Mouse (Mus musculus) lung, postnatal 10 days (tissue): Measurements from ENCODE around the gene Ptges3.
"Not testable (repeated sequence)": the region's sequence is repeated elsewhere in the genome, so short reads cannot be mapped to it uniquely, and the experiment has no call there.

Experiments
- DNase-seq: peaks from one replicate; pipeline ENCODE4 v3.0.0; 2021

The Ptges3 gene

DNA sequence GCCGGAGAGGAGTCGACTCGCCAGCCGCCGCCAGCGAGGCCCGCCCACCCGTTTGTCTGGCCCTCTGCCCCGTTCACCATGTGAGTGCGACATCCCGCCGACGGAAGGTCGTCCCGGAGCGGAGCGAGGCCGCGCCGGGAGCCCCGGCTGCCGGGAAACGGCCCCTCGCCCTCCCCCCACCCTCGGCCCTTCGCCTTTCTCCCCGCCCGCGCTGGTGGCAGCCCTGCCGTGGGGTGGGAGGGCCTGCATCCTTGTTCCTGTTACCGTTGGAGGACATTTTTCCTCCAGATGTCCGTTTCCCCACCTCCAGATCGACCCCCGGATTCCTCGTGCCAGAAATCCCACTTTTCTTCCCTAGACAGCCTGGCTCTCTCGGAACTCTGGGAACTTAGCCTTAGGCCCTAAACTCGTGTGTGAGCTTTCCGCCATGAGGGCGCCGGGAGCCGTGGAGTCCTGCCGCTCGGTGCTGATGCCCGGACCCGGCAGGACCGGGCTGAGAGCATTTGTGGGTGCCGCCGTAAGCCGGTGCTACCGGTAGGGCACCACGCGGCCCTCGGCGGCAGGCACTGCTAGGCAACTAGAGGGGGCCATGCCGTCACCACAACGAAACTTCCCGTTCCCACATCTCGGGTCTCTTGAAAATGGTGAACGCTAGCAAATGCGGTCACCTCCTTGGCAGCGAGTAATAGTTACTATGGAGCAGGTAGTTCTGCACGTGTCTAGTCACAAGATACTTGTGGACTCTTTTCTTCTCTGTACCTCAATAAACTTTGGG is 640 bp downstream of the Ptges3 start:
- peak; percentile 65 for DNase-seq

DNA sequence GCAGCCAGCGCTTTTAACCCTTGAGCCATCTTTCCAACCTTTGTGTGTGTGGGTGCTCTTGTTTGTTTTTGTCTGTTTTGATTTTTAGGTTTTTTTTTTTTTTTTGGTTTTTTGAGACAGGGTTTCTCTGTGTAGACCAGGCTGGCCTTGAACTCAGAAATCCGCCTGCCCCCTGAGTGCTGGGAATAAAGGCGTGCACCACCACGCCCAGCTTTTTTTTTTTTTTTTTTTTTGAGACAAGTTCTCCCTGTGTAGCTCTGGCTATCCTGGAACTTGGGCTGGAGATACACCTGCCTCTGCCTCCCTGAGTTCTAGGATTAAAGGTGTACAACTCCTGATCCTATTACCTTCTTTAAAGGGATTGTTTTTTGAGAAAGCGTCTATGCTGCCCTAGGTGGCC is 2.4 kb downstream of the Ptges3 start:
- no peak for DNase-seq

DNA sequence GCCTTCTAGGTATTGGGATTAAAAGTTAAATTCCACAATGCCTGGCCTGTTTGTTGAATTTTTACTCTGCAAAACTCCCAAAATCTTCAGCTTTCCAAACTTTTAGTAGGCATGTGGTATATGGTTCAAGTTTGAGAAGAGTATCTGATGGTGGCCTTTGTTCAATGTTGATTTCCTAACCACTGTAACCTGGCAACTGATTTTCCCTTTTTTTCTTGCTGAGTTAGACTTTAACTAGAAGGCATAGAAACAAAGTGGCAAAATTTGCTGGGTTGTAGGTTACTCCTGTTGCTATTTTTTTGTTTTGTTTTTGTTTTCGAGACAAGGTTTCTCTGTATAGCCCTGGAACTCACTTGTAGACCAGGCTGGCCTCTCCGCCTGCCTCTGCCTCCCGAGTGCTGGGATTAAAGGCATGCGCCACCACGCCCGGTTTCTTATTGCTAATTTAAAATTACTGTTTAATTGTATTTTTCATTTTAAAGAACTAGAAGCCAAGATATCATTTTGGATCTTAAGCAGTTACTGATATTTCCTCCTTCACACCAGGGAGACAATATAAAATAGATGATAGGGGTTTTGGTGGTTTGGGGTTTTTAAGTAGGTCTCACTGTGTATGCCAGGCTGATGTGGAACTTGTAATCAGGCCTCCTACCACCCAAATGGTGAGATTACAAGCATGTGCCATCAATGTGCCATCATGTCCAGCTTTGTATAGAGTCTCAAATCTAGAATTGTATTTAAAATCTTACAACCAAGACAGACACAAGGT is 3.7 kb downstream of the Ptges3 start:
- no peak for DNase-seq

DNA sequence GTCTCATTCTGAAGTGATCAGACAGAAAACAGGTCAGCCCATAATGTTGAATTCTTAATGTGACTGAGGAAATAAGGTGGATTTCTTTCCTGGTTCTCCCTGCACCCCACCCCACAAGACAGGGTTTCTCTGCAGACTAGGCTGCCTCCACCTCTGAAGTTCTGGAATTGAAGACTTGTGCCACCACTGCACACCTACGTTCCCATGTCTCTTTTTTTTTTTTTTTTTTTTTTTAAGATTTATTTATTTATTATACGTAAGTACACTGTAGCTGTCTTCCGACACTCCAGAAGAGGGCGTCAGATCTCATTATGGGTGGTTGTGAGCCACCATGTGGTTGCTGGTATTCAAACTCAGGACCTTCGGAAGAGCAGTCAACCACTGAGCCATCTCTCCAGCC is 7.3 kb downstream of the Ptges3 start:
- DNase-seq = no peak

DNA sequence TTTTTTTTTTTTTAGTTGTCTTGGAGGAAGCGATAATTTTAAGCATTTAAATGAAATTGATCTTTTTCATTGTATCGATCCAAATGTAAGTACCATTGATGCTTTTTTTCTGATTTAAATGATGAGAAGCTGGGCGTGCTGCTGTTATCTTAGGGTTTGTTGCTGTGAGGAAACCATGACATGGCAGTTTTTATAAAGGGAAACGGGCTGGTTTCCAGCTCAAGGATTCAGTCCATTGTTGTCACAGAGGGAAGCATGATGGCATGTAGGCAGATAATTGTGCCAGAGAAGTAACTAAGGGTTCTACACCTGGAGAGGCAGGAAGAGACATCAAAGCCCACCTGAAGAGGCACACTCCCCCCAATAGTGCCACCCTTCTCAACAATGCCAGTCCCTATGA is 10.4 kb downstream of the Ptges3 start:
- no peak for DNase-seq

DNA sequence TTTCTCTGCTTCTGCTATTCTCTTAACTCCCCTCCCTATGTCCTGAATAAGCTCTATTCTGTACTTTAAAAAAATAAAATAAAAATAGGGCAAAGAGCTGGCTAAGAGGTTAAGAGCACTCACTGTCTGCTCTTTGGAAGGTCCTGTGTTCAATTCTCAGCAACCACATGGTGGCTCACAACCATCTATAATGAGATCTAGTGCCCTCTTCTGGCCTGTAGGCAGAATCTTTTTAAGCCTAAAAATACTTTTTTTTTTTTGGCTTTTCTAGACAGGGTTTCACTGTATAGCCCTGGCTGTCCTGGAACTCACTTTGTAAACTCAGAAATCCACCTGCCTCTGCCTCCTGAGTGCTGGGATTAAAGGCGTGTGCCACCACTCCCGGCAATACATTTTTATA is 11.7 kb downstream of the Ptges3 start:
- not testable (repeated sequence) for DNase-seq

DNA sequence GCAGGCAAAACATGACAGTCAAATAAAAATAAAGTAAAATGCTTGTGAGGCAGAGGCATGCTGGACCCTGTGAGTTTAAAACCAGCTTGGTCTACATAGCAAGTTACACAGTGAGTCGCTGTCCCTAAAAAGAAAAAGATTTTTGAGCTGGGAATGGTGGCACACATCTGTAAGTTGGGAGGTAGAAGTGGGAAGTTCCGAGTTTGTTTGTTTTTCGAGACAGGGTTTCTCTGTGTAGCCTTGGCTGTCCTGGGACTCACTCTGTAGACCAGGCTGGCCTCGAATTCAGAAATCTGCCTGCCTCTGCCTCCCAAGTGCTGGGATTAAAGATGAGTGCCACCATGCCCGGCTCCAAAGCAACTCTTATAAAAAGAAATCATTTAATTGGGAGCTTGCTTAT is 19.5 kb downstream of the Ptges3 start:
- not testable (repeated sequence) for DNase-seq

DNA sequence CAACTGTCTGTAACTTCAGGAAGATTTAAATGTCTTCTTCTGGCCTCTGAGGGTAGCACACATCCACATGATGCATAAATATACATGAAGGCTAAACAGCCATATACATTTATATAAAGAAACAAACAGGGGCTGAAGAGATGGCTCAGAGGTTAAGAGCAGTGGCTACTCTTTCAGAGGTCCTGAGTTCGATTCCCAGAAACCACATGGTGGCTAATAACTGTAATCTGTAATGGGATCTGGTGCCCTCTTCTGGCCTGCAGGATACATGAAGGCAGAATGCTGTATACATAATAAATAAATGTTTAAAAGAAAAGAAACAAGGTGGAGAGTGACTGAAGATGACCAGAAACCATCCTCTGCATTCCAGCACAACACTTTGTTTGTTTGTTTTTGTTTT is 21.7 kb downstream of the Ptges3 start:
- DNase-seq = peak; percentile 28

DNA sequence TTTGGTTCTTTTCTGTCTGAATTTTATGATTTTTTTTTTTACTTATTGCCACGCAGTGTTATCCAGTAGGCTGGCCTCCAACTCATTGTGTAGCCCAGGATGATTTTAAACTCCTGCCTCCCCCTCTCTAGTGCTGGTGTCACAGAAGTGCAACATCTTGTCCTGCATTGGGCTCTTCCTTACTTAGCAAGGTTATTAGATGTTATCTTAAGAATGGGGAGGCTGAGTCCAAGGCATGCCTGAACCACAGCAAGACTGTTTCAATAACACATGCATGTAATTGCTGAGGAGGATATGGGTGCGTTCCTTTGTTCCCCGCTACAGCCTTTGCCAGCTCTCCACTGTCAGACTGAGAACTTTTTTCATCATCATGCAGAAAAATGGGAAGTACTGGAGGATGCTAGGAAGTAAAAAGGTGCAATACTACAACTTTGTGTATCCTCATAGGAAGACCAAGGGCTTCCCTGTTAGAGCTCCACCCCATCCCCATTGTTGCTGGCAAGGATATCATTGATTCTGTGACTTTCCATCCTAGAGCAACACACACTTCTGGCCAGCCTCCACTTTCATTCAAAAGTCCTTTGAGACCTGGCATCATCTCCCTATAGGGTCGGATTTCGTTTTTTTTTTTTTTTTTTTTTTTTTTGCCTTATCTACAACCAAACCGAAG is 23.2 kb downstream of the Ptges3 start:
- DNase-seq = no peak

DNA sequence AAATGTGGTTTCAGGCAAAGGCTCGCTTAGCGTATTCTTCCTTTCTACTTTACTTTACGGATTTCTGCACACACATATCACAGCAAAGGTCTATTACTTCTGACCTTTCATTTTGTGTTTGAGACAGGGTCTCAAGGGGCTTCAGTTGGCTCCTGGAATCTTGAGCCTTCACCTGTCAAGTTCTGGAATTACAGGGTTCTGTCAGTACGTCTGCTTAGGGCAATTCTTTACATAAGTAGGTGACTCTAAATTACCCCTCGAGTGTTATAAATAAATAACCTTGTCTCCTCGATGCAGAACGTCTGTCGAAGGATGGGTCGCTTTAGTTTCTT is 23.7 kb downstream of the Ptges3 start:
- no peak for DNase-seq

DNA sequence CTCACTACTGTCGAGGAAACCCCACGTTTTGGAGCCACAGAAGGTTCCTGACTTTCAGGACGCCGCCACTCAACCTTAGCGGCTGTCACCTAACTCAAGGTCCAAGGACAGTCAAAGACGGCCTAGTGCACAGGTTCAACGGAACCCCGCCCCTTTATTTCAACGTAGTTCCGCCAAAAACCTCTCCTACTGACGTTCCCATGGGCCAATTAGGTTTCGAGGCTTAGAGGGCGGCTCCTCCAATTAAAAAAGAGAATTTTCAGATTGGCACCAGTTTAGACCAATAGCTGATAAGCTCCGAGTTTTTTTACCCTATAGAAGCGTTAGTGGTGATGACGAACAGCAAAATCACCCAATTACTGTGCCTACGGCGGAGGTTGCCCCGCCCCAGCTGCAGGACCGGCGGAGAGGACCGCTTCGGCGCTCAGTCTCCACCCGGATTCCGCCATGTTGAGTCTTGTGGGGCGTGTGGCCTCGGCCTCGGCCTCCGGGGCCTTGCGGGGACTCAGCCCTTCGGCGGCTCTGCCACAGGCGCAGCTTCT is 24.2 kb downstream of the Ptges3 start, which contains the start of gene Atp5b:
Gene Atp5b (plus strand): TSS at position 394 of the 542 bp plus-strand sequence.
- DNase-seq = peak; percentile 99

DNA sequence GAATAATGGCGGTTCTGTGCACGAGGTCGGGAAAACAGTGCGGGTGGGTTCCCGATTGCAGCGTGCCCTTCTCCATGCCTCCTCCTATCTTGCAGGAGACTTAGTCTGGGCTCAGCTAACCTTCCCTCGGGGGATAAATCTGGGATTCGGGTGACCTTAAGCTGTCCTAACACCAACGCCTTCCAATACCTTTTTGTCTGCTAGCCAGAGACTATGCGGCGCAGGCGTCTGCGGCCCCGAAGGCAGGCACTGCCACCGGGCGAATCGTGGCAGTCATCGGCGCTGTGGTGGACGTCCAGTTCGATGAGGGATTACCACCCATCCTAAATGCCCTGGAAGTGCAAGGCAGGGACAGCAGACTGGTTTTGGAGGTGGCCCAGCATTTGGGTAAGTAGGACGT is 24.9 kb downstream of the Ptges3 start:
- DNase-seq = peak; percentile 18

DNA sequence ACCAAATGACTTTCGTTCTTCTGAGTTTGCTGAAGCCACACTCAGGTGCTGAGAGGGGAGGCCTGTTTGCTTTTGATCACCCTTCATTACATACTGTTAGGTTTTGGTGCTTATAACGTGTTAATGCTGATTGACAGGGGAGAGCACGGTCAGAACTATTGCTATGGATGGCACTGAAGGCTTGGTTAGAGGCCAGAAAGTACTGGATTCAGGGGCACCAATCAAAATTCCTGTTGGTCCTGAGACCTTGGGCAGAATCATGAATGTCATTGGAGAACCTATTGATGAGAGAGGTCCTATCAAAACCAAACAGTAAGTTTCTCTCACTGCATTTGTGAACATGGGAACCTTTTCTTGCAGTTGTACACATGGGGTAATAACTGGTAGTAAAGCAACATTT is 25.4 kb downstream of the Ptges3 start:
- no peak for DNase-seq

DNA sequence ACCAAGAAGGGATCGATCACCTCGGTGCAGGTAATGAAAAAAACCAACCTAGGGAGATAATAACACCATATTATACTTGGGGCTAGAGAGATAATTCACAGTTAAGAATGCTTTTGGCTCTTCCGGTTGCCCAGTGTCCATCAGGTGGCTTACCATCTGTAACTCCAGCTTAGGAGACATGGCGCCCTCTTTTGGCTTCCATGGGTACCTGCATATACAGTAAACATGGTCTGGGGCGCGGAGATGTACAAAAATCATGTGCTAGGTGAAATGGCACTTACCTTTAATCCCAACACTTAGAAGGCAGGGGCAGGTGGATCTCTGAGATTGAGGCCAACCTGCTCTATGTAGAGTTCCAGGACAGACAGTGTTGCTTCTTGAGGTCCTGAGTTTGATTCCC is 27.6 kb downstream of the Ptges3 start:
- DNase-seq = peak; percentile 56

DNA sequence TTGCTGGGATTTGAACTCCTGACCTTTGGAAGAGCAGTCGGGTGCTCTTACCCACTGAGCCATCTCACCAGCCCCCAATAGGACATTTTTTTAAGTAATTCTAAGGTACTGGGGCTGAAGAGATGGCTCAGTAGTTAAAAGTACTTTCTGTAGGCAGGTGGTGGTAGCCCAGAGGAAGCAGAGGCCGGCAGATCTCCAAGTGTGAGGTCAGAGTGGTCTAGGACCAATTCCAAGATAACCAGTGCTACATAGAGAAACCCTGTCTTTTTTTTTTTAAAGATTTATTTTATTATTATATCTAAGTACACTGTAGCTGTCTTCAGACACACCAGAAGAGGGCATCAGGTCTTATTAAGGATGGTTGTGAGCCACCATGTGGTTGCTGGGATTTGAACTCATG is 28.5 kb downstream of the Ptges3 start:
- DNase-seq = not testable (repeated sequence)

DNA sequence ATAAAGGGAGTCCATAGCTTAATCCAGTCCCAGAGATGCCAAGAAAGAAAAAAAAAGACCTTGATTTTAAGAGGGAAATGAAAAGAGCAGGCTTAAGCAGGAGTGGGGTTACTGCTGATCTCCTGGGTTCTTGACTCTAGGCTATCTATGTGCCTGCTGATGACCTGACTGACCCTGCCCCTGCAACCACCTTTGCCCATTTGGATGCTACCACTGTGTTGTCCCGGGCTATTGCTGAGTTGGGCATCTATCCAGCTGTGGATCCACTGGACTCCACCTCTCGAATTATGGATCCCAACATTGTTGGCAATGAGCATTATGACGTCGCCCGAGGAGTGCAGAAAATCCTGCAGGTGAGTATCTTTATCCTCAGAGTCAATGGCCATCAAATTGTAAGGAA is 29.4 kb downstream of the Ptges3 start:
- DNase-seq = no peak

DNA sequence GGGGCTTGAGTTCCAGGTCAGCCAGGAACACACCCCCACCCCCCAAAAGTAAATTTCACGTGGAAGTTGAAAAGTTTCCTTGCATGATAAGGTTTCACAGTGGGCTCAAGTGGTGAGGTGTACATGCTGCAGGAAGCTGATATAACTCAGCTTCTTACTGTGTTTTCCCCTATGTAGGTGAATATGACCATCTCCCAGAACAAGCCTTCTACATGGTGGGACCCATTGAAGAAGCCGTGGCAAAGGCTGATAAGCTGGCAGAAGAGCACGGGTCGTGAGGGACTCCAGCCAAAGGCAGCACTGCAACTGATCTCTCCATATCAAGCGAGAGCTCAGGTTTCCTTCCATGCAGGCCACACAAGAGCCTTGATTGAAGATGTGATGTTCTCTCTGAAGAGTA is 31.1 kb downstream of the Ptges3 start:
- DNase-seq = no peak

DNA sequence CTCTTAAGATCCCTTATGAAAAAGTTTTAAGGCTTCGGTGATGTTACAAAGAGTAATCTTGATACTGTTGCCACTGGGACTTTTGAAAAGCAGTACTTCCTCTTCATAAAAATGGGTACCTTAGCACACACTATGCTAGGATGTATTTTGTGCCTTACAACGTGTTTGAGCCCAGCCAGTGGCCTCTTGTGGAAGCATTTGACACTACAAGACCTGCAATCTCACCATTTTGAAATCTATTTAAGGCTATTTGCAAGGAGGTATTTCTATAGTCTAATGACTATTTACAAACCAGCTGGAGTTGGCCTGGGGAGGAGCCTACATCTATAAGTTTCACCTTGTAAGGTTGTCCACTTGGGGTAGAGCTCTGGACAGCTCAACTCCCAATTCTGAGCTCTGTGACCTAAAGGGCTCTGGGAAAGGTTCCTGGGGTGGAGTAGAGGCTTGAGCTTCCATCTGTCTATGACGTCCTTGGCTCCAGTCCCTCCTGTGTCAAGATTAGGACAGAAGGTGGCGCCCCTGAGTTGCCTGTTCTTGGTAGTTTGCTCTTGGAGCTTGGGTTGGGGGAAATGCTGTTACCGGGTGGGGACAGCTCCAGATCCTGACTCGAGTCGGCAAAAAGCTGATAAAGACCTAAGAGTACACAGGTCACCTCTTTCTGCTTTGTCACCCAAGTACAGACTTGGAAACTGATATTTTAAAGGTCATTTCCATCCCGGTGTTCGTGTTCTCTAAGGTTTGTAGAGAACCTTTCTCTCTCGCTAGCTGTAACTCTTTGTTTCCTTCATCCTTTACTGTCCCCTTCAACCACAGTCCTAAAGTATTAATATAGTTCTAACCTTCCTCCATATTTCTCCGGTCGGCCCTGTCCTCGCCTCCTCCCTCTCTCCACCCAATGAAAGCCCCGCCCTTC is 32.2 kb downstream of the Ptges3 start:
- DNase-seq = peak; percentile 96

DNA sequence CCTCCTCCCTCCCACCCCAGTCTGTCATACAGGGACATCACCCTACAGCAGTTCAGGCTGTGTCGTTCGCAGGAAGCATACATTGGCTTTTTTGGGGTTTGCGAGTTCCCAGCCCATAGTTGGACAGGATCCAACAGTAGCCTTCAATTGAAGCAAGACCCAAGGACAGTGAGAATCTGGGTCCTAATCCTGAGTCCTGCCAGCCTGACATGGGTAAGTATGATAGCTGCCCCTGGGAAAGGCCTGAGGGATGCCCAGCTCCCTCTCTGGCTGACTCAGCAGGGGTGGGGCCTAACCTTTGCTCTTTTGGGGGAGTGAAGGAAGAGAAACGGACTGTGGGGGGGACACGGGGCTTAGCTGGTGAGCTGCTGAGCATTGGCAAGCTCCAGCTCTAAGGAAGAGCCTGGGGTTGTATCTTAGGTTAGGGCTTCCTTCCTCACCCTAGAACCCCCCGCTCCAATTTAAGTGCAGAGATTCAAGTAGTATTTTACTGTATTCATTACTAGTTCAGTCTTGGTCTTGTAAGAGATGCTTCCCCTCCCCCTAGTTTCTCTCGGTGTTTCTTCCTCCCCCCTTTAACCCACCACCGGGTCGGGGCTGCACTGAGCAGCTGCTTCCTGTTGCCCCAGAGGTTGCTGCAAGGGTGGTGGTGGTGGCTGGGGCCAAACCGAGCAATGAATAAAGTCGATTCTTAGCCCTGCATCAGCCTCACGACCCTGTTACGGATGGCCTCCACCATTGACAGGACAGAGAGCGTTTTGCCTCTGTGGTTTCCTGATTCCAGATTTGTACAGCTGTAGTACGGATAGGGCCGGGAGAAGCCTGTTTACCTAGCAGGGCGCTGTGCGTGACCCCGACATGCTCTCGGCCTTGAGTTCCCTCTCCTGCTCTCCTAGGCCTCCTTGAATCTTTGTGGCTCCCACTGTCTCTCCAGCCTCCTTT is 33.1 kb downstream of the Ptges3 start, which contains the start of gene Baz2a:
Gene Baz2a (plus strand): TSS at position 14 of the 942 bp plus-strand sequence.
- peak; percentile 71 for DNase-seq

DNA sequence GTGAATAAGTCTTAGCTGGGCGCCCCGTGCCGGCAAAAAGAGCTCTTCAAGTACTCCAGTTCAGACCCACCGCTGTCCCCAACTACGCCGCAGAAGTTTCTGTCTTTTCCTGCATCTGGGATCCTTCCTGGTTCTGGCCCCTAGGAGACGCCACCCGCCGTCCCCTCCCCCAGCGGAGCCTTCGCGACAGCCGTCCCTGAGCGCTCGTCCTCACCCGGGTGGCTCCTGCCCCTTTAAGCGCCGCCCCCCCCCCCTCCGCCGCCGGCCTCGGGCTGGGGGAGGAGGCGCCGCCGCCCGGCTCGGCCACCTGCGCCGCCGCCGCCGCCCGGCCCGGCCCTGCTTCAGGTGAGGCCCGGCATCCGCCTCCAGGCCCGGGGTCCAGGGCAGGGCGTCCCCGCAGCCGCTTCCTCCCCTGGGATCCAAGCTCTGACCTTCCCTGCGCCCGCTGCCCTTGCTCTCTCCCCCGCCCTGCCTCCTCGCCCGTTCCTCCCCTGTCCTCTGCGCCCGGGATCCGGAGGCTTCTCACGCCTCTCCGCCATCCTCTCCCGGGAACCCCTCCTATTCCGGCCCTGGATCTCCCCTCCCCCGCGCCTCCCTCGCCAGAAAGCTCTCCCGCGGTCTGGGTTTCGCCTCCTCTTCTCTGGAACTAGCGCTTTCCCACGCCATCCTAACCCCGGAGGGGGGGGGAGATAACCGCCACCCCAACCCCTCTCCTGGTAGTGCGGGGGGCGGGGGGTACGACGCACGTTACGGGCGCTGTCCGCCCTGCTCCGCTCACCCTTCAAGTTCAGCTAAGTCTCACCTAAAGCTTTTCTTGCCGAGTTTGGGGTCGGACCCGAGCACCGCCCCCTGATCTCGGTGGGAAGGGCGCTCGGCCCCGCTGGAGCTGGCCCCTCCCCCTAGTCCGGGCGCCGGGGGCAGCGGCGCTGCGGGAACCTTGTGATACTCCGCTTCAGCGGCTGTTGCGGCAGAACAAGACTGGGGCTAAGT is 34.0 kb downstream of the Ptges3 start:
- DNase-seq = peak; percentile 94
